Mouse (Mus musculus) thymus, postnatal 10 days (tissue): ENCODE measurements around the gene Galnt5.

Source experiments
- DNase-seq, 2 experiments: peaks; one replicate each; pipeline ENCODE4 v3.0.0; 2021; ENCODE audit warnings: low spot score in 2 of 2

The Galnt5 gene

DNA sequence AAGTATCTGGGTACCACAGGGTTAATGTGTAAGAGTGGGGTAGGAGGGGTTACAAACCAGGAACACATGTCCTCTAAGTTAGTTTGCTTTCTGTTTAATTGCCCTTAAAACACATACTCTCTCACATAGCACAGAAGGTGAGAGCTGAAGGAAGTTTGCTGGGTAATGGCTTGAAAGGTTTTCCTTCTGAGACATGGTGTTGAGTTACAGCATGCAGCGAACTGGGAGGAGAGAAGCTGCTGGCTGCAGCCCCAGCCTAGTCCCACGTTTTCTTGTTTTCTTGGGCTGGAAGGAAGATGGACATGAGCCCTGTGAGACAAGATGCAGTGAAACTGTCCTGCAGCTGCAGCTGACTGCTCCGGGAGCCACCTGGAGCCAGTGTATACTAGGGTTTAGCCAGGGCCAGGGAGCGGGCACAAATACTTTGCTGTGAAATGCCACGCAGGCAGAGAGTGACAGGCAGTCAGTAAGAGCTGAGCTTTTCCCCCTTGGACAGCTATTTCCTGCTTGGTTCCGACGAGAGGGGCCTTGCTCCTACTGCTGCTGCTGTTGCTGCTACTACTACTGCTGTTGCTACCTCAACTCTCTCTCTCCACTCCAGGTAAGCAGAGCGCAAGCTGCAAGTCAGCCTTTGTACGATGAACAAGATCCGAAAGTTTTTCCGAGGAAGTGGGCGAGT lies at the start of gene Galnt5:
Gene Galnt5 (plus strand): TSS at position 133 of the 679 bp plus-strand sequence.
- no peak for DNase-seq

DNA sequence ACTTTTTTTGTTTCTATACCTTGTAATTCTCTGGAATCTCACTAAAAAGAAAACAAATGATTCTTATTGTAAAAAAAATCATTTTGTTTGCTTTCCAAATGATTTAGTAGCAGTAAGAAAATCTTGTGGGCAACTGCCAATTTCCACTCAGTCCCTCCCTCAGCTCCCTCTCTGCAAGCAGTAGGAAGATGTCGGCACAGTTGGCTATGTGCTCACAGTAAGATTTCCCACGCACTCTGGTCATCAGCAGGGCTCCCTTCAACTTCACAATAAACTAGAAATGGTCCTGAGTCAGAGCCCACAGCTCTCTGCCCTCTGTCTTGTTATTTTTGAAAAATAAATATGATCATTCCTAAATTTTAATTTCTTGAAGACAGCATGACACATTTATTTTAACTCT lies 46.1 kb upstream of the Galnt5 start:
- no peak for DNase-seq

DNA sequence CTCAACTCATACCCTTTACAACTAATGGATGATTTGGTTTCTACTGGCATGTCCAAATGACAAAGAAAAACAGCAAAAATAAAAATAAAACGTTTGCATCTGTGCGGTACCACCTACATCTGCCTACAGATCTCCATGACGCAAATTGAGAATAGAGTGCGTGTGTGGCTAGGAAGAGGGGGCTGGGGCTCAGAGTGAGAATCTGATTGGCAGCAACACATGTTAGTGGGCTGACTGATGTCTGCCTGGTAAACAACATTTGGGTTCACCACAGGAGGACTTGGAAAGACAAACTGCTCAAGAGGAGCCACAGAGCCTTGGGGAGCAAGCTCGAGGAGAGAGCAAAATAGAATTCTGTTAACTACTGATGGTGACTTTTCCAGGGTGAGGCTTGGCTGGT lies 36.9 kb upstream of the Galnt5 start:
- DNase-seq: no peak

DNA sequence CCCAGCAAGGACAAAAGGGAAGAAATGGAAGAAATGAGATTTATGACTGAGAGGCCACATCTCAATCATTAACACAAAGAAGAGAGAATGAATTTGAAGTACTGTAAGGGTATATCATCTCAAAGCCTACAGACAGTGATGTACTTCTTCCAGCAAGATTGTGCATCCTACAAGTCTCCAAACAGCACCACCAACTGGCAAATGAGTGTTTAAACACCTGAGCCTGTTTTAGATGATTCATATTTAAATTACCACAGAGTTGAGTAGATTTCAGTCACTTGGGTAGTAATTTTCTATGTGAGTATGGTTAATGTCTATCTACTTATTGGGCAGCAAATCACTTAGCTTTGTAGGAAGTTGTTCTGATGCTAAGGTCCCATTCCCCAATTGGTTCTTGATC lies 15.4 kb upstream of the Galnt5 start:
- DNase-seq: no peak

DNA sequence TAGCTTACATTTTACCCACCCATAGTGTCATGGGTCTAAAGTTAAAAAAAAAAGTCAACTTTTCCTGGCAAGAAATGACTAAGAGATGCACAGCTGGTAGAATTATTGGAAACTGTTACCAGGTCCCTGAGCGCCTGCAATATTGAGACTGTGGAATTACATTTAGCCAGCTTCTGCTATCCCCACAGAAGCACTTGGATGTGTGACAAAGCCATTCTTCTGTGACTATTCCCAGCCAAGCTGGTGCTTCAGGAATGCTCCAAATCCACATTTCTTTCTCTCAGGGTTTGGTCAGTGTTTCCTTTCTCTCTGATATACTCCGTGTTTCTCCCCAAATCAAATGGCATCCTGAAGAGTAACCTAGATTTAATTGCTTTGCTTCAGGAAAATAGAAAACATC lies 6.6 kb upstream of the Galnt5 start:
- no peak for DNase-seq

DNA sequence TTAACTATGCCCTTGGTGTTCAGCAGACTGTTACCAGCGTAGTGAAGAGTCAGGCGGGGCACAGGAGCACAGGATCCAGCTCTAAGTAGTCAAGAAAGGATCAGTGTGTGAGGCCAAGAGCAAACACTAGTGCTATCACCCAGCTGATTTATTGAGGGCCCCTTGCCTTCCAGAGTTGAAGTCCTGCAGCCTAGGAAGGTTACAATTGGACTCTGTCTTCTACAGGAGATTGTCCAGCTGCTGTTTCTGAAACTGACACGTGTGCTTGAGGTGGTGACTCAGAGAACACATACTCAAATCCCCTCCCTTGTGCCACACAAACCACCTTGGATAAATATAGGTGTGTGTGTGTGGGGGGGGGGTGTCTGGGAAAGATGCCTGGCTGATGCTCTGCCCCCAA lies 3.8 kb downstream of the Galnt5 start:
- no peak for DNase-seq

DNA sequence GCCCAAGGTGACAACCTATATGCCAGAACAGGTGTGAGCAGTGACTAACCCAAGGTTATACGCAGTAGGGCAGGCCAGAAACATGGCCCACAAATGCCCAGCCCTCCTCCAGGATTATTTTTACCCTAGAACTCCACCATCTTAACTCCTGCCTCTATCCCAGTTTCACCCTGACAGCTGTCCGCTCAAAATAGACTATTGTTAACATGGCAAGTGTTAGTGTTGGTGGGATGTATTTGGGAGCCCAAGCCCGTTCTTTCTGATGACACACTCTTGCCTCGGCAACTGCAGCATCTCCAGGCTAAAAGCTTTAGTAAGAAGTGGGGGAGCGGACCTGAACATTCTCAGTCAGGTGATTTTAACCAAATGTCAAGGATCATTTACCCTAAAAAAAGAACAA lies 9.4 kb downstream of the Galnt5 start:
- DNase-seq: no peak

DNA sequence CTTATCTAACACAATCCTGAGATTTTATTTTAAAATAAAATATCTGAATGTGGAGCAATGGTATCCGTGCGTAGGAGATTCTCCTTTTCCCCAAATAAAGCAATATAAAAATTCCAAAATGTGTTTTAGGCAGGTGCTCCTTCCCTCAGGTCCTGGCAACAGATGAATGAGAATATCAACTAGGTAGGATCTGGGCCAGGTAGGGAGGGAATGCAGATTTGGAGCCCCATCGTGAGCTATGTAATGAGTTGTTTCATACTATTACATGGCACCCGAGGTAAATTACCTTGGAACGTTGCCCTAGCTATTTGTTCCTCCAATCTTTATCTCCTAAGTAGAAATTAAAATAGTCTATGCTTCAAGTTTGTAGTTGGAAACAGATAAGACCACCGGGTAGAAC lies 25.9 kb downstream of the Galnt5 start:
- no peak for DNase-seq

DNA sequence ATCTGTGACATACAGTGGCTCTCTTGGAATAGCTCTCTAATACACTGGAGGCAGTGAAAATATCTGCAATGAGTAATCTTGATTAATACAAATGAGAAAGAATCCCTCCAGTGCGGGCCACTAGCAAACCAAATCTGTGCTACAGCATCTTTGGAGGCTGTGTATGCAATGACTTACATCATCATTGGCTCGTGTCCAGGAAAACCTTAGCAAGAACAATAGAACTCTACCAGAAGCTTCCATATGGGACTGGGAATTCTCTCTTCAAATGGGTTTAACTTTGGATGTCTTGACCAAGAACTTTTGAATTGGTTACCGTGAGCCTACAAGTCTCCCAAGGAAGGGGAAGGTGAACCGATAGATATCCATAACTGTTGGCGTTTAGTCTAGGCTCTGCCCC lies 29.1 kb downstream of the Galnt5 start:
- DNase-seq: no peak

DNA sequence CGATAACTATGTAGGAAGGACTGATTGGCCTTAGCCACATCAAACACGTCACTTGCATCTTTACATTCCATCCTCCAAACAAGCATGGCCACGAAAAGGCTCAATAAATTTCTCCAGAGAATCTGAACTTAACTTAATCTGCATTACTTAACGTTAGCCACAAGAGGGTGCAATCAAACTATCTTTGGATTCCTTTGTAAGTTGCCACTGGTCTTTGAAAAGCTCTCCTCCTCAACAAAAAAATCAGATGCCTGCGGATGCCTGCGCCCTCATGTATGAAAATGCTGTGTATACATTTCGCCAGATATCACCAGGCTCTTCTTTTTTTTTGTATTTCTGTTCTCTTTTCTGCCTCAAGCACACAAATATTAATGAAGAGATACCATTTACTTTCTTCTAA lies 31.7 kb downstream of the Galnt5 start:
- DNase-seq: peak in 1 of 2 experiments; percentile 33

DNA sequence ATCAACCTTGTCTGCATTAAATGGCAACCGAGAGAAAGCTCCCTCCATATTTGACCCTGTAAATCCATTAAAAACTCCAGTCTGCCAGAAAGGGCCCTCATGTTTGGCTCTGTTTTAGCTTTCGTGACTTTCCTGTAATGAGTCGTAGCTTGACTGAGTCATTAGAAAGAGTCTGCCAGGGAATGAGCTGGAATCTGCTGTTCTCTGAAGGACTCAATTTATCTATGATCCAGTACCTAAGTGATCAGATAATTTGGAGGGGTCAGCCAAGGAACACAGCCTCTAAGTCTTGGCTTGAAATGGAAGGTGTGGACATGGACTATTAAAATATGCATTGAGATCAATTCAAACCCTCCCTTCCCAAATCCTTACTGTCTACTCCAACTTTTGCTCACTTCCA lies 33.7 kb downstream of the Galnt5 start:
- DNase-seq: no peak

DNA sequence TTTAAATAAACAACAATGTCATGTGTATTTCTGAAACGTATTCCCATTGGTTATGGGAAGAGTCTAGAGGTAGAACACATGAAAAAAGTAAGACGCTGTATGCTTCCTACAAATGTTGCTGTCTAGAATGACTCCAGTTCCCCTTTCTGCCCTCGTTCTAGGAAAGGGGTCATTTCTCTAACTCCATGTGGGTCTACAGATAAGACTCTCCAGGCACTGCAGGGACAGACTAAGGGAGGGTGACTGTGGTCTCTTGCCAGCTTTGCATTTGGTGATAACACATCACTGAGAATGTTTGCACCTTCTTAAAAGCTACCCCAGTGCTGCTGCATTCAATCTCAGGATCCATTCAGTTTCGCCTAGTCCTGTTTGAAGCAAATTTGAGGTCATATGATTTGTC lies 38.0 kb downstream of the Galnt5 start:
- no peak for DNase-seq

DNA sequence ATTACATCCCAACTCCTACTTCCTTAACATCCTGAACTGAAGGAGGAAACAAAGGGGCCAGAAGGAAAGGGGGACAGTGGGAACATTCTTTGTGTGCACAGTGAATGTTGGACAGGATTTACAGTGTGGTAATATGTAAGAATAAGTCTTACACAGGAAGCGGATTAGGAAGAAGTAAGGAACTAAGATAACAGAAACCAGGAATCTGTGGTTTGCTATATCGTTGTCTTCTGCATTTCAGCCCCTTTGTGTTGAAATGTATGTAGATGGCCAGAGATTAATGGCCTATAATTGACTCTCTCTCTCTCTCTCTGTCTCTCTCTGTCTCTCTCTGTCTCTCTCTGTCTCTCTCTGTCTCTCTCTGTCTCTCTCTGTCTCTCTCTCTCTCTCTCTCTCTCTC lies 39.2 kb downstream of the Galnt5 start:
- DNase-seq: no peak

DNA sequence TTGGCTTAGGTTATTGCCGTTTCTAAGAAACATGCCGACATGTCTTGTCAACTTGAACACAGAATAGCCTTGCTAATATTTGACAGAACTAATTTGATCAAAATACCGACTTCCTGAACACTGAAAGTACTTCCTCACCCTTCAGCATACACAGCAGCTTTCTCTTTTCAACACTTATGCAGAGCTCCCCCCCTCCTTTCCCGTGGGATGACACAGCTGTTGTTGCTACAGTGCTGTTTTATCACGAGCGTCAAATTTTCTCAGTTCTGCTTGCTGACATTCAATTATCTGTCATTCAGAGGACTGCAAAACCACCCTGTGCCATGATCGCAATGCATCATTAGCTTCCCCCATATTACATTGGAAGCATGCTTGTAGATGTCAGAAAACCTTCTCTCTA lies 44.2 kb downstream of the Galnt5 start:
- no peak for DNase-seq

DNA sequence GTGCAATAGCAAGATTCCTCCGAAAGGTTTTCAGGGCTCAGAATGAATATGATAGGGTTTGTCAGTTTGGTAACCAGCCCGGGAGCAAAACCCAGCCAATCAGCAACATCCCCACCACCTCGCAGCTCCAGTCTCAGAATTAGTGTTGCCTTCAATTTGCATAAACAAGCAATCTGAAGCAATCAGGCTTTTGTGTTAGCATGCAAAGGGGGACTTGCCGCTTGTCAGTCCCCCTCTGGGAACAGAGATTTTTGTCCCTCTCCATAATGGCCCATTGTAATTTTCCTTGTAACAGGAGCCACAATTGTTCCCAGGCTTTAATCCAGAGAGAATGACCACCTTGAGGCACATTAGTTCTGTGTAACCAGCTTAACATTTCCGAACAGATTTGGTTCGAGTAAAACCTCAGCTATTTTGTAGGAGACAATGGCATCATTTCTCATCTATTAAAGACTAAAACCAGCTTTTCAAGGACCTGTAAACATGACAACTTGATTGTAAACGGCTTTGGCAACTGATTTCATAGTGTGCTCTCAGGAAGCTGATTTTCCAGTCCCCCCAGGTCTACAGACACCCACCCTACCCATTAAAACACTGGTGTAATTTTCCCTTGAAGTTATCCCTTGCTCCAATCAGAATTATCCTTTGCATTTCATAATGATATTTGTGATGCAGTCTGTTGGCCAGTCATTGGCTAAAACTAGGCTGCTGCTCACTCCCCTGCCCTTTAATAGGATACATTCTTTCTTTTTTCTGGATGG lies 55.3 kb downstream of the Galnt5 start, which contains the start of gene Ermn:
Gene Ermn (minus strand): TSS at position 44 of the 761 bp plus-strand sequence.
- DNase-seq: no peak

DNA sequence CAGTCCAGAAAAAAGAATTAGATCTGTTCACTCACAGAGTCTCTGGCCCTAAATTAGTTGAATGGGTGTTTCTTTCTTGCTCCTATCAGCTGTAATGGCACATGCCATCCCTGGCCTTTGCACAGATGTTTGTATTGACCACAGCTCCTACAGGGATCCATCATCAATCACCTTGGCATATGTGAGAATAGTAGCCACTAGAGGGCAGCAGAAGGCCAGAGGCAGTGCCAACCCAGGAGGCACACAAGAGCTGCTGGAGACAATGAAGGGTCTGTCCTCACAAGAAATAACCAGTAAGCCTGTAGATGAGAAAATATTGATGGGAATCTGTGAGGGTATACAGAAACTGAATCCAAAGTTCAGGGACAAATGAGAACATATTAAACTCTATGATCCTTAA lies 57.7 kb downstream of the Galnt5 start:
- DNase-seq: peak; percentile 44 to 82

DNA sequence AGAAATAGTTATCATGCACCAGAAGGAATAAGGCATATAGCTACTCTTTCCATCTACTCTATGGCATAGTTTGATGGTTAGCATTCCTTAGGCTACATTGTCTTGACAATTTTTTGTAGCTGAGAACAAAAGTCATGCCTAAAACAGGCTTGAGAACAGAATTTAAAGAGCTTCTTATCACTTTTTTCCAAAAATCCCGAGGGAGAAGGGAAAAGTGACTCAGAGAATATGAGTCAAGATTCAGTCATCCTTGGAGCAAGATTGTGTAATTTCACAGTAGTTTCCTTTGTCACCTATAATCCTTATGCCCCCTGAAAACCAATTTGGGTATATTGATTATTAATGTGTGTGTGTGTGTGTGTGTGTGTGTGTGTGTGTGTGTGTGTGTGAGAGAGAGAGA lies 82.2 kb downstream of the Galnt5 start:
- no peak for DNase-seq

DNA sequence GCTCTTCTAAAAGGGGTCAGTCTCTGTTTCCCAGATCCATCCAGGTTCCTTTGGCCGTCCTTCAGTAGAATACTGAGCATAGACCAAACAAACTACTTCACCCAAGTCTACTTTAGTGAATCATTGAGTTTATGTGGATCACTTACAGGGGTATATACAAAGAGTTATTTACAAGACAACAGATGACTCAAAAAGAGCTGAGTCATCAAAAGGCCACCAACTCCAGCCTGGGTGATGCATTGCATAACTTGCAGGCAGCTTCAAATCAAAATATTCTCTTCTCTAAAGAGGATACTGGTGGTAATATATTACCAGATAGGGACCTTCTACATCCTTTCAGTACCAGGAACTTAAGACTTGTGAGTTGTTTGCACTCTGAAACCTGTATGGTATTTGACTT lies 88.7 kb downstream of the Galnt5 start:
- DNase-seq: no peak

DNA sequence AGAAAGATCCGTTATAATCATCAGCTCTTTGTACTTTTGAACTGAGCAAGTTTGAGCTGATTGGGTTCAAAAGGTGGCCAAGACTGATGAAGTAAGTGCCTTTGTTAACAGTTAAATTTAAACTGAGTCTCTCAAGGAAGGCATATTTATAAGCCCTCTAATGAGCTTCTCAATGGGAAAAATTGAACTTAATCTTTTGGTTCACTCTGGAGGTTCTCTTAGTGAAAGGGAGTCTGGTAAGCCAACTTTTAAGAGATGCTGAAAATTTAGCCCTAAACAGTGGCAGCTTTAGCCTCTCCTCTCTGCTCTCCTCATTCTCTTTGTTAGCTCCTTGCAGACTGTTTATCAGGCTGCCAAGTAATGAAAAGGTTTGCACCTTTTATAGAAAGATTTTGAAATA lies 97.1 kb downstream of the Galnt5 start:
- no peak for DNase-seq
